Mouse (Mus musculus) lung, adult 2 months (tissue): ENCODE results near the gene Il12rb1.

Experiments used
- CTCF ChIP-seq: fragments of 200-500 bp; IDR thresholded peaks from 2 replicates; pipeline ENCODE4 v1.5.1; 2011; ENCODE audit warnings: mild to moderate bottlenecking, low read length, control low read depth; ENCODE audit not compliant: insufficient read depth
- POLR2A ChIP-seq: fragments of 200-500 bp; IDR thresholded peaks from 2 replicates; pipeline ENCODE4 v1.6.1; 2011; ENCODE audit warnings: low read depth, mild to moderate bottlenecking, control low read depth, low read length, borderline replicate concordance; ENCODE audit errors: extremely low read depth

DNA sequence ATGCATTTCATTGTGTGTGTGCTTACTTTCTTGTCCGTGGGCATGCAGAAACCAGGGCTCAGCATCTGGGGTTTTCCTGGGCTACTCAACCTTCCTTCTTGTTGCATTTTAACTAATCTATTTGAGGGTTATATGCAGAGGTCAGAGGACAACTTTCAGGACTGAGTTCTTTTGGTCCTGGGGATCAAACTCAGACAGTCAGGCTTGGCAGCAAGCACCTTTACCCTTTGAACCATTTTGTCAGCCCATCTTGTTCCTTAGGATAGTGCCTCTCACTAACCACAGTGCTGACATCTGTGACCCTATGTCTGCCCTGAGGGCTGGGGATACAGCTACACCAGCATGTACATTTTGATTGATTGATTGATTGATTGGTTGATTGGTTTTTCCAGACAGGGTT lies 19.5 kb downstream of the Il12rb1 start:
- TF ChIP-seq CTCF (no peak), POLR2A (no peak)
